Mouse (Mus musculus): ENCODE measurements around the gene Cnn3.

DNA sequence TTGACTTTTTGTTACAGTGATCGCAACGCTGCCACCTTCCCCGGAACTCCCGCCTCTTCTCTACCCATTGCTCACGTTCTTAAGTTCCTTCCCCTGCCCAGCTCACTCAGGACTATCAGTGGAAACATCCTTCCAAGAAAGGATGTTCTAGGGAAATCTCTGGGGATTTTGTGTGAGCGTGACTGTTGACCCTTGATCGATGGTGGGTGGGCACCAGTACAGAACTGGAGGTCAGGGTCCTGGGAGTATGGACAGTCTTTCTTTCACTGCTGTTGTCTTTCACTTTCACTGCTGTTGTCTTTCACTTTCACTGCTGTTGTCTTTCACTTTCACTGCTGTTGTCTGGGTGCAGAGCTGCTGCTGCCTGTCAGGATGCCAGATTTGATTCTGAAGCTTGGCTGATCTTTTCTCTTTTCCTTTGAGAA is 67.7 kb downstream of the Cnn3 start:
- no peak for TF ChIP-seq CTCF (IDR thresholded peaks at IDR 0.05; ENCODE audit: borderline replicate concordance, extremely low read depth, insufficient read depth, insufficient read length)
- TF ChIP-seq POLR2A (IDR thresholded peaks at IDR 0.05; ENCODE audit: borderline replicate concordance, extremely low read depth, insufficient read depth, insufficient read length, poor library complexity, severe bottlenecking): no peak
